Mouse (Mus musculus) cortical plate, adult 2 months (tissue): ENCODE measurements at regions not wholly inside any gene's neighbourhood (a gene's known extent, or its start where the extent isn't known, plus 50 kb on each side); places are given as distances from the start of the nearest gene placed in this dataset.
"Not testable (repeated sequence)": the region's sequence is repeated elsewhere in the genome, so short reads cannot be mapped to it uniquely, and the experiment has no call there.

ENCODE experiments used
- CTCF ChIP-seq: fragments of 200-500 bp; IDR thresholded peaks from 2 replicates; pipeline ENCODE4 v1.5.1; 2011; ENCODE audit warnings: mild to moderate bottlenecking, control low read depth, low read length; ENCODE audit not compliant: insufficient read depth; ENCODE audit errors: extremely low read depth
- POLR2A ChIP-seq: fragments of 200-500 bp; IDR thresholded peaks from 2 replicates; pipeline ENCODE4 v1.6.1; 2011; ENCODE audit warnings: mild to moderate bottlenecking, low read length, control low read depth; ENCODE audit not compliant: insufficient read depth; ENCODE audit errors: extremely low read depth

GRCm38 (mm10) chr2:108062751-108063150, 772.3 kb downstream of the Kcna4 start:
- not testable (repeated sequence) for TF ChIP-seq POLR2A, CTCF
